13 mouse cellular contexts compared by ENCODE assay signal in genomic region chr9:15237516-15238296, GRCm38 (mm10). TPM values are rescaled to one million over a fixed set of nuclear protein-coding genes. Genes with fewer than 3 reads are reported as not detected.
DNase-seq lines count a peak whose midpoint lies in the region; ATAC-seq lines count a peak whose summit lies in the region.
"Had no signal": no experiment of that assay in that cellular context is flagged by ENCODE, and none has a peak within 500 bp of the region (broad histone marks: within the 10 kb centered on the region; RNA-seq: fewer than 3 reads in every experiment).

No protein-coding gene starts in this region.

- H3K9me3 ChIP-seq in embryonic facial prominence, embryonic 14.5 days (ENCODE audit: control insufficient read depth, low read length) = no peaks in the 10 kb centered on the region
- no peaks in the 10 kb centered on the region for H3K9me3 ChIP-seq in embryonic facial prominence, embryonic 10.5 days
- H3K9me3 ChIP-seq in limb, embryonic 11.5 days (ENCODE audit: control insufficient read depth, low read length) = no peaks in the 10 kb centered on the region
- no peaks in the 10 kb centered on the region for H3K9me3 ChIP-seq in limb, embryonic 10.5 days (replicated peaks)
- no peaks in the 10 kb centered on the region for H3K9me3 ChIP-seq in intestine, embryonic 15.5 days
- H3K9me3 ChIP-seq: embryonic facial prominence, embryonic 12.5 days; hindbrain, embryonic 15.5 days; liver, embryonic 13.5 days had no signal

- H3K27ac ChIP-seq in embryonic facial prominence, embryonic 14.5 days (replicated peaks; ENCODE audit: low read depth, low read length) = no peak overlapping the region
- no peak overlapping the region for H3K27ac ChIP-seq in embryonic facial prominence, embryonic 10.5 days (replicated peaks)
- no peak overlapping the region for H3K27ac ChIP-seq in limb, embryonic 11.5 days (replicated peaks; ENCODE audit: low read depth, low read length)
- no peak overlapping the region for H3K27ac ChIP-seq in limb, embryonic 10.5 days
- H3K27ac ChIP-seq in intestine, embryonic 15.5 days = no peak overlapping the region
- H3K27ac ChIP-seq: embryonic facial prominence, embryonic 12.5 days; liver, embryonic 13.5 days had no signal

- H3K4me2 ChIP-seq in embryonic facial prominence, embryonic 14.5 days (ENCODE audit: low read depth, low read length) = no peak overlapping the region
- no peak overlapping the region for H3K4me2 ChIP-seq in limb, embryonic 11.5 days (ENCODE audit: low read depth, severe bottlenecking)
- peak overlapping the region; percentile 82; the same call in 1 of the 2 replicates for H3K4me2 ChIP-seq in intestine, embryonic 15.5 days (replicated peaks)

- no peaks in the 10 kb centered on the region for H3K27me3 ChIP-seq in embryonic facial prominence, embryonic 14.5 days (replicated peaks; ENCODE audit: control insufficient read depth, insufficient read depth, low read length)
- H3K27me3 ChIP-seq in embryonic facial prominence, embryonic 10.5 days (replicated peaks; ENCODE audit: low read depth, poor library complexity, severe bottlenecking) = peaks cover 40% of the 10 kb centered on the region
- H3K27me3 ChIP-seq in limb, embryonic 11.5 days (ENCODE audit: control insufficient read depth, insufficient read depth, low read length) = no peaks in the 10 kb centered on the region
- H3K27me3 ChIP-seq in limb, embryonic 10.5 days (ENCODE audit: low read depth, poor library complexity, severe bottlenecking) = peaks cover 33% of the 10 kb centered on the region
- H3K27me3 ChIP-seq in intestine, embryonic 15.5 days (replicated peaks) = no peaks in the 10 kb centered on the region
- H3K27me3 ChIP-seq: hindbrain, embryonic 15.5 days had no signal

- no peak overlapping the region for H3K4me3 ChIP-seq in embryonic facial prominence, embryonic 14.5 days (ENCODE audit: low read depth, low read length)
- H3K4me3 ChIP-seq in embryonic facial prominence, embryonic 10.5 days = no peak overlapping the region
- no peak overlapping the region for H3K4me3 ChIP-seq in limb, embryonic 11.5 days (ENCODE audit: low read depth, low read length)
- H3K4me3 ChIP-seq in limb, embryonic 10.5 days = no peak overlapping the region
- no peak overlapping the region for H3K4me3 ChIP-seq in intestine, embryonic 15.5 days (replicated peaks)
- H3K4me3 ChIP-seq: liver, embryonic 13.5 days had no signal

- peak; percentile 3 for DNase-seq in embryonic facial prominence, embryonic 14.5 days (ENCODE audit: low spot score)
- no peak for DNase-seq in embryonic facial prominence, embryonic 10.5 days (ENCODE audit: low spot score)
- DNase-seq in limb, embryonic 11.5 days (ENCODE audit: low spot score) = peak; percentile 18
- DNase-seq in limb, embryonic 10.5 days (ENCODE audit: low spot score) = no peak
- DNase-seq in R1 (ENCODE audit: low read depth, low spot score) = peak; percentile 51
- DNase-seq in ovary, postnatal 36 days (ENCODE audit: low spot score) = no peak
- no peak for DNase-seq in left cerebral cortex, adult 8-10 months (ENCODE audit: low spot score in 2 of 2)
- DNase-seq: cerebellum, adult 8-10 months; liver, embryonic 13.5 days; thymus, postnatal 36 days had no signal

- 0 out of 2 replicates have a peak, but pooled peaks cover 3% of the 10 kb centered on the region for H3K4me1 ChIP-seq in embryonic facial prominence, embryonic 14.5 days (ENCODE audit: control insufficient read depth, insufficient read depth, low read length)
- H3K4me1 ChIP-seq in embryonic facial prominence, embryonic 10.5 days = peaks cover 23% of the 10 kb centered on the region
- H3K4me1 ChIP-seq in limb, embryonic 11.5 days (ENCODE audit: control insufficient read depth, insufficient read depth, low read length) = peaks cover 7% of the 10 kb centered on the region; the same call in 1 of the 2 replicates
- H3K4me1 ChIP-seq in limb, embryonic 10.5 days = peaks cover 20% of the 10 kb centered on the region
- H3K4me1 ChIP-seq in intestine, embryonic 15.5 days (replicated peaks) = peaks cover 18% of the 10 kb centered on the region

- no peak overlapping the region for H3K9ac ChIP-seq in embryonic facial prominence, embryonic 14.5 days (ENCODE audit: low read depth, low read length)
- H3K9ac ChIP-seq in limb, embryonic 11.5 days (ENCODE audit: low read length) = no peak overlapping the region
- H3K9ac ChIP-seq in intestine, embryonic 15.5 days = no peak overlapping the region
- H3K9ac ChIP-seq: embryonic facial prominence, embryonic 12.5 days; liver, embryonic 13.5 days had no signal

- no peaks in the 10 kb centered on the region for H3K36me3 ChIP-seq in embryonic facial prominence, embryonic 14.5 days (ENCODE audit: control insufficient read depth, insufficient read depth, low read length)
- H3K36me3 ChIP-seq in embryonic facial prominence, embryonic 10.5 days (replicated peaks) = no peaks in the 10 kb centered on the region
- H3K36me3 ChIP-seq in limb, embryonic 11.5 days (ENCODE audit: control insufficient read depth, insufficient read depth, low read length) = no peaks in the 10 kb centered on the region
- H3K36me3 ChIP-seq in limb, embryonic 10.5 days = no peaks in the 10 kb centered on the region
- H3K36me3 ChIP-seq in intestine, embryonic 15.5 days = no peaks in the 10 kb centered on the region
- H3K36me3 ChIP-seq: embryonic facial prominence, embryonic 12.5 days; hindbrain, embryonic 15.5 days; liver, embryonic 13.5 days had no signal

- no peak for ATAC-seq in embryonic facial prominence, embryonic 14.5 days (ENCODE audit: low read depth)
- no peak for ATAC-seq in limb, embryonic 11.5 days (ENCODE audit: insufficient number of reproducible peaks, low FRiP score, low TSS enrichment, low read depth)
- no peak for ATAC-seq in intestine, embryonic 15.5 days

- 28% methylated on average over 12 of the region's 14 CpGs for WGBS in embryonic facial prominence, embryonic 14.5 days
- WGBS in embryonic facial prominence, embryonic 10.5 days = 44% methylated on average over 14 of the region's 14 CpGs
- WGBS in limb, embryonic 11.5 days = 56% methylated on average over 14 of the region's 14 CpGs
- 67% methylated on average over 14 of the region's 14 CpGs for WGBS in limb, embryonic 10.5 days
- 51% methylated on average over 14 of the region's 14 CpGs for WGBS in intestine, embryonic 15.5 days

RNA-seq across cellular contexts. Expression of gene Vstm5, which starts 1.1 kb away (rescaled TPM):
- polyA plus RNA-seq in embryonic facial prominence, embryonic 14.5 days (2014; fragmentation: Nextera tagmentation; extraction: Ambion mirVana) = 6.3 and 6.4 TPM in 2 replicates
- polyA plus RNA-seq in embryonic facial prominence, embryonic 10.5 days (2016; fragmentation: Nextera tagmentation; extraction: Ambion mirVana) = 1.1 and 1.2 TPM in 2 replicates
- polyA plus RNA-seq in limb, embryonic 11.5 days (2014; fragmentation: Nextera tagmentation; extraction: Ambion mirVana) = 1.5 and 1.9 TPM in 2 replicates
- polyA plus RNA-seq in limb, embryonic 10.5 days (2016; fragmentation: Nextera tagmentation; extraction: Ambion mirVana) = 1.1 and 1.2 TPM in 2 replicates
- polyA plus RNA-seq in intestine, embryonic 15.5 days (2015; fragmentation: Nextera tagmentation; extraction: Ambion mirVana) = 7.9 and 8.3 TPM in 2 replicates
- total RNA-seq in left cerebral cortex, adult 8-10 months (2022) = 10 to 100 TPM; 10.1 to 11.4 (median 10.5) TPM

RNA-seq across cellular contexts. Expression of gene Med17, which starts 42.0 kb away (rescaled TPM):
- polyA plus RNA-seq in embryonic facial prominence, embryonic 14.5 days (2014; fragmentation: Nextera tagmentation; extraction: Ambion mirVana) = 30.1 and 35.5 TPM in 2 replicates
- polyA plus RNA-seq in embryonic facial prominence, embryonic 10.5 days (2016; fragmentation: Nextera tagmentation; extraction: Ambion mirVana) = 37.2 and 42.1 TPM in 2 replicates
- polyA plus RNA-seq in limb, embryonic 11.5 days (2014; fragmentation: Nextera tagmentation; extraction: Ambion mirVana) = 42.1 and 46.6 TPM in 2 replicates
- 38.5 and 40.5 TPM in 2 replicates for polyA plus RNA-seq in limb, embryonic 10.5 days (2016; fragmentation: Nextera tagmentation; extraction: Ambion mirVana)
- polyA plus RNA-seq in intestine, embryonic 15.5 days (2015; fragmentation: Nextera tagmentation; extraction: Ambion mirVana) = 31.0 and 34.5 TPM in 2 replicates
- 10 to 100 TPM; 34.6 to 43.3 (median 39.4) TPM for total RNA-seq in left cerebral cortex, adult 8-10 months (2022)

Comparison
In these comparisons a context has a peak if more than half of its experiments do, and no peak if none do; other contexts are left out.
1. DNase-seq: peak in embryonic facial prominence, embryonic 14.5 days (single experiment), limb, embryonic 11.5 days (single experiment) and R1 (single experiment); none in embryonic facial prominence, embryonic 10.5 days (single experiment), limb, embryonic 10.5 days (single experiment), ovary, postnatal 36 days (single experiment) and left cerebral cortex, adult 8-10 months (0 of 2).